Mouse (Mus musculus): ENCODE results near the gene Ppm1j. TPM values are rescaled to one million over a fixed set of nuclear protein-coding genes. Genes with fewer than 3 reads are reported as not detected.

Gene Ppm1j
- total and polyA plus RNA-seq, 2 experiments from 2014 or later, result 0.58 to 0.99 TPM

- no peaks in the 10 kb centered on the region for H3K4me1 ChIP-seq (ENCODE audit: insufficient read depth, low read length)
- no peaks in the 10 kb centered on the region for H3K27me3 ChIP-seq (ENCODE audit: insufficient read depth, low read length)
- no peak for TF ChIP-seq CTCF (IDR thresholded peaks at IDR 0.05; ENCODE audit: low read depth)
- H3K9me3 ChIP-seq (ENCODE audit: low read length), result no peaks in the 10 kb centered on the region
- DNase-seq (ENCODE audit: low spot score) (no peak), ATAC-seq (no peak)
- H3K9ac ChIP-seq (replicated peaks; ENCODE audit: low read length), result no peak overlapping the region
- H3K4me2 ChIP-seq (ENCODE audit: low read depth, low read length), result no peak overlapping the region
- WGBS, result 93% methylated on average over 7 of the region's 7 CpGs
- no peak overlapping the region for H3K27ac ChIP-seq
- H3K4me3 ChIP-seq (ENCODE audit: low read length), result no peak overlapping the region
- H3K36me3 ChIP-seq (ENCODE audit: insufficient read depth, low read length), result no peaks in the 10 kb centered on the region
Measured at GRCm38 (mm10) chr3:104816130-104816529, 35.3 kb downstream of the Ppm1j start.

- Histone ChIP-seq H3K4me3 (ENCODE audit: low read length) (peak overlapping the region; percentile 78), H3K36me3 (ENCODE audit: insufficient read depth, low read length) (no peaks in the 10 kb centered on the region), H3K27me3 (ENCODE audit: insufficient read depth, low read length) (no peaks in the 10 kb centered on the region), H3K9me3 (ENCODE audit: low read length) (no peaks in the 10 kb centered on the region), H3K4me1 (ENCODE audit: insufficient read depth, low read length) (no peaks in the 10 kb centered on the region), H3K4me2 (ENCODE audit: low read depth, low read length) (peak overlapping the region; percentile 97), H3K9ac (replicated peaks; ENCODE audit: low read length) (peak overlapping the region; percentile 79), H3K27ac (peak overlapping the region; percentile 85)
- TF ChIP-seq CTCF (IDR thresholded peaks at IDR 0.05; ENCODE audit: low read depth), result no peak
- DNase-seq (ENCODE audit: low spot score) (peak; percentile 67), ATAC-seq (peak; percentile 87)
- 2% methylated on average over 35 of the region's 46 CpGs for WGBS
Measured at GRCm38 (mm10) chr3:104817481-104817990, 36.7 kb downstream of the Ppm1j start.

GRCm38 (mm10) chr3:104817991-104818748 is 37.3 kb downstream of the Ppm1j start, which contains the start of gene Mov10:
TSS of gene Mov10 (minus strand) at chr3:104818563.
- Histone ChIP-seq H3K4me3 (ENCODE audit: low read length) (peak within 1 kb of the TSS; percentile 78), H3K27ac (peak within 1 kb of the TSS; percentile 85), H3K4me2 (ENCODE audit: low read depth, low read length) (peak within 1 kb of the TSS; percentile 97), H3K9ac (replicated peaks; ENCODE audit: low read length) (peak within 1 kb of the TSS; percentile 79), H3K9me3 (ENCODE audit: low read length) (no peaks in the 10 kb centered on the region), H3K4me1 (ENCODE audit: insufficient read depth, low read length) (no peaks in the 10 kb centered on the region), H3K36me3 (ENCODE audit: insufficient read depth, low read length) (no peaks in the 10 kb centered on the region), H3K27me3 (ENCODE audit: insufficient read depth, low read length) (no peaks in the 10 kb centered on the region)
- peak; percentile 74 for ATAC-seq
- peak; percentile 77 for DNase-seq (ENCODE audit: low spot score)
- TF ChIP-seq CTCF (IDR thresholded peaks at IDR 0.05; ENCODE audit: low read depth), result no peak
- under 1% methylated on average over 38 of the region's 40 CpGs for WGBS

GRCm38 (mm10) chr3:104818749-104819134 is 37.9 kb downstream of the Ppm1j start:
- H3K9ac ChIP-seq (replicated peaks; ENCODE audit: low read length), result peak overlapping the region; percentile 79; the same call in 1 of the 2 replicates

GRCm38 (mm10) chr3:104820426-104820825 is 39.6 kb downstream of the Ppm1j start:
- no peaks in the 10 kb centered on the region for H3K9me3 ChIP-seq (ENCODE audit: low read length)
- no peak overlapping the region for H3K9ac ChIP-seq (replicated peaks; ENCODE audit: low read length)
- DNase-seq (ENCODE audit: low spot score) (no peak), ATAC-seq (no peak)
- H3K4me2 ChIP-seq (ENCODE audit: low read depth, low read length), result no peak overlapping the region
- no peak for TF ChIP-seq CTCF (IDR thresholded peaks at IDR 0.05; ENCODE audit: low read depth)
- no peaks in the 10 kb centered on the region for H3K4me1 ChIP-seq (ENCODE audit: insufficient read depth, low read length)
- H3K27ac ChIP-seq, result no peak overlapping the region
- H3K36me3 ChIP-seq (ENCODE audit: insufficient read depth, low read length), result no peaks in the 10 kb centered on the region; the same call in 1 of the 2 replicates
- no peak overlapping the region for H3K4me3 ChIP-seq (ENCODE audit: low read length)
- H3K27me3 ChIP-seq (ENCODE audit: insufficient read depth, low read length), result no peaks in the 10 kb centered on the region
- 50% methylated on average over 1 of the region's 1 CpGs for WGBS

More at GRCm38 (mm10) chr3:104818749-104819134, 37.9 kb downstream of the Ppm1j start:
- Histone ChIP-seq H3K36me3 (ENCODE audit: insufficient read depth, low read length) (no peaks in the 10 kb centered on the region), H3K4me2 (ENCODE audit: low read depth, low read length) (peak overlapping the region; percentile 97), H3K27me3 (ENCODE audit: insufficient read depth, low read length) (no peaks in the 10 kb centered on the region), H3K4me3 (ENCODE audit: low read length) (peak overlapping the region; percentile 78), H3K27ac (peak overlapping the region; percentile 85; the same call in 1 of the 2 replicates), H3K9me3 (ENCODE audit: low read length) (no peaks in the 10 kb centered on the region), H3K4me1 (ENCODE audit: insufficient read depth, low read length) (no peaks in the 10 kb centered on the region)
- ATAC-seq (no peak), DNase-seq (ENCODE audit: low spot score) (no peak)
- TF ChIP-seq CTCF (IDR thresholded peaks at IDR 0.05; ENCODE audit: low read depth), result no peak
- 4% methylated on average over 3 of the region's 3 CpGs for WGBS

- H3K4me2 ChIP-seq (ENCODE audit: low read depth, low read length), result no peak overlapping the region
- H3K9ac ChIP-seq (replicated peaks; ENCODE audit: low read length), result no peak overlapping the region
- H3K4me3 ChIP-seq (ENCODE audit: low read length), result no peak overlapping the region
- H3K36me3 ChIP-seq (ENCODE audit: insufficient read depth, low read length), result peaks cover 7% of the 10 kb centered on the region; the same call in 1 of the 2 replicates
- H3K9me3 ChIP-seq (ENCODE audit: low read length), result no peaks in the 10 kb centered on the region
- no peaks in the 10 kb centered on the region for H3K4me1 ChIP-seq (ENCODE audit: insufficient read depth, low read length)
- no peaks in the 10 kb centered on the region for H3K27me3 ChIP-seq (ENCODE audit: insufficient read depth, low read length)
- H3K27ac ChIP-seq, result no peak overlapping the region
- no peak for TF ChIP-seq CTCF (IDR thresholded peaks at IDR 0.05; ENCODE audit: low read depth)
- ATAC-seq (no peak), DNase-seq (ENCODE audit: low spot score) (no peak)
- 83% methylated on average over 3 of the region's 3 CpGs for WGBS
Measured at GRCm38 (mm10) chr3:104822413-104822812, 41.6 kb downstream of the Ppm1j start.

Other genes starting within 250 kb of the Ppm1j start
- 40.2 and 43.4 TPM in 2 replicates for gene Slc16a1, start 142.4 kb upstream of the Ppm1j start, total RNA-seq (2014; rRNA removed)
- gene Slc16a1, start 142.4 kb upstream of the Ppm1j start, polyA plus RNA-seq (2015; fragmentation: Nextera tagmentation; extraction: Ambion mirVana), result 21.8 and 22.6 TPM in 2 replicates
- gene Fam19a3, start 784 bp downstream of the Ppm1j start, total RNA-seq (2014; rRNA removed), result 0.21 TPM in 1 of 2 replicates, not detected in the other
- not detected in 2 replicates for gene Fam19a3, start 784 bp downstream of the Ppm1j start, polyA plus RNA-seq (2015; fragmentation: Nextera tagmentation; extraction: Ambion mirVana)
- gene Rhoc, start 7.3 kb downstream of the Ppm1j start, total RNA-seq (2014; rRNA removed), result 49.9 and 63.4 TPM in 2 replicates
- gene Rhoc, start 7.3 kb downstream of the Ppm1j start, polyA plus RNA-seq (2015; fragmentation: Nextera tagmentation; extraction: Ambion mirVana), result 54.8 and 55.7 TPM in 2 replicates
- gene Mov10, start 37.5 kb downstream of the Ppm1j start, total RNA-seq (2014; rRNA removed), result 10.9 and 11.6 TPM in 2 replicates
- 8.0 and 8.9 TPM in 2 replicates for gene Mov10, start 37.5 kb downstream of the Ppm1j start, polyA plus RNA-seq (2015; fragmentation: Nextera tagmentation; extraction: Ambion mirVana)
- 18.9 and 28.9 TPM in 2 replicates for gene St7l, start 82.9 kb downstream of the Ppm1j start, total RNA-seq (2014; rRNA removed)
- 30.3 and 31.3 TPM in 2 replicates for gene St7l, start 82.9 kb downstream of the Ppm1j start, polyA plus RNA-seq (2015; fragmentation: Nextera tagmentation; extraction: Ambion mirVana)
- gene Capza1, start 83.4 kb downstream of the Ppm1j start, total RNA-seq (2014; rRNA removed), result 95.1 and 107 TPM in 2 replicates
- 98.4 and 99.5 TPM in 2 replicates for gene Capza1, start 83.4 kb downstream of the Ppm1j start, polyA plus RNA-seq (2015; fragmentation: Nextera tagmentation; extraction: Ambion mirVana)
- gene Wnt2b, start 180.9 kb downstream of the Ppm1j start, total RNA-seq (2014; rRNA removed), result 1.9 and 3.2 TPM in 2 replicates
- 0.56 and 0.88 TPM in 2 replicates for gene Wnt2b, start 180.9 kb downstream of the Ppm1j start, polyA plus RNA-seq (2015; fragmentation: Nextera tagmentation; extraction: Ambion mirVana)